Mouse (Mus musculus) E14TG2a.4 (cell line): ENCODE measurements at regions not wholly inside any gene's neighbourhood (a gene's known extent, or its start where the extent isn't known, plus 50 kb on each side); places are given as distances from the start of the nearest gene placed in this dataset.

Experiments
- H3K27me3 ChIP-seq: 2 replicates; pipeline ENCODE4 v1.6.1; 2014; ENCODE audit warnings: low read length, control low read depth; ENCODE audit not compliant: insufficient read depth
- H3K36me3 ChIP-seq: 2 replicates; pipeline ENCODE4 v1.6.1; 2014; ENCODE audit warnings: low read length, control low read depth; ENCODE audit not compliant: insufficient read depth
- H3K4me1 ChIP-seq: replicated peaks from 2 replicates; pipeline ENCODE4 v1.6.1; 2014; ENCODE audit warnings: low read depth, low read length, control low read depth
- H3K4me3 ChIP-seq: replicated peaks from 2 replicates; pipeline ENCODE4 v1.5.1; 2014; ENCODE audit warnings: mild to moderate bottlenecking, low read length
- H3K9me3 ChIP-seq: 2 replicates; pipeline ENCODE4 v1.6.1; 2014; ENCODE audit warnings: low read length, control low read depth
- CTCF ChIP-seq: conservative IDR thresholded peaks from 2 replicates; pipeline ENCODE4 v1.5.1; 2014; ENCODE audit warnings: low read length
- NANOG ChIP-seq: IDR thresholded peaks from 2 replicates; pipeline ENCODE4 v1.6.1; 2014; ENCODE audit warnings: borderline replicate concordance, low read length, mixed read lengths
- POU5F1 ChIP-seq: IDR thresholded peaks from 2 replicates; pipeline ENCODE4 v1.6.1; 2014; ENCODE audit warnings: low read length, borderline replicate concordance

GRCm38 (mm10) chr16:55468833-55469458, 171.2 kb upstream of the Zpld1 start:
- Histone ChIP-seq H3K36me3 (no peaks in the 10 kb centered on the region), H3K4me3 (no peak overlapping the region), H3K9me3 (no peaks in the 10 kb centered on the region; the same call in 1 of the 2 replicates), H3K4me1 (no peaks in the 10 kb centered on the region), H3K27me3 (peaks cover 3% of the 10 kb centered on the region; the same call in 1 of the 2 replicates)
- no peak for TF ChIP-seq POU5F1
- TF ChIP-seq NANOG, result no peak
- peak; percentile 40 for TF ChIP-seq CTCF

GRCm38 (mm10) chr16:55460519-55460918, 162.7 kb upstream of the Zpld1 start:
- Histone ChIP-seq H3K27me3 (no peaks in the 10 kb centered on the region), H3K4me3 (no peak overlapping the region), H3K9me3 (no peaks in the 10 kb centered on the region), H3K4me1 (no peaks in the 10 kb centered on the region), H3K36me3 (no peaks in the 10 kb centered on the region)
- no peak for TF ChIP-seq NANOG
- 0 out of 2 replicates have a peak, but pooled peaks have one; percentile 8 for TF ChIP-seq CTCF

DNA sequence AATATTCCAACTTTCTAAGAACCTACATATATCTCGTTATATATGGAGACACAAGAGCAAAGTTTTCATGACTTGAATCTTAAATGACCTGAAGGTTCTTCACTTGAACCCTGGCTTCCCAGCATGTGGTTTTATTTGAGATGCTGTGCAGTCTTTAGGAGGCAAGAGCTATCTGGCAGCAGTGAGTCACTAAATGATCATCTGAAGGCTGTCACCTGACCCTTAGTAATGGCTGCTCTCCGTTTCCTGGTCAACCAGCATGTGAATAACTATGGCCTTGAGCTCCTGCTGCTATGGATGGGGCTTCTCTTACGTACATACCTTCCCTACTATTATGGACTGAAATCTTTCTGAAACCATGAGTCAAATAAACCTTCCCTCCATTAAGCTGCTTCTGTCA, 149.8 kb upstream of the Zpld1 start:
- TF ChIP-seq POU5F1 (no peak), NANOG (no peak), CTCF (no peak)
- Histone ChIP-seq H3K9me3 (no peaks in the 10 kb centered on the region), H3K36me3 (no peaks in the 10 kb centered on the region), H3K4me1 (no peaks in the 10 kb centered on the region), H3K4me3 (no peak overlapping the region), H3K27me3 (no peaks in the 10 kb centered on the region)

GRCm38 (mm10) chr16:55442821-55443581, 145.2 kb upstream of the Zpld1 start:
- no peaks in the 10 kb centered on the region for H3K9me3 ChIP-seq
- no peaks in the 10 kb centered on the region for H3K36me3 ChIP-seq
- no peaks in the 10 kb centered on the region for H3K27me3 ChIP-seq
- no peak overlapping the region for H3K4me3 ChIP-seq
- H3K4me1 ChIP-seq, result no peaks in the 10 kb centered on the region
- TF ChIP-seq CTCF (no peak), POU5F1 (no peak), NANOG (no peak)

DNA sequence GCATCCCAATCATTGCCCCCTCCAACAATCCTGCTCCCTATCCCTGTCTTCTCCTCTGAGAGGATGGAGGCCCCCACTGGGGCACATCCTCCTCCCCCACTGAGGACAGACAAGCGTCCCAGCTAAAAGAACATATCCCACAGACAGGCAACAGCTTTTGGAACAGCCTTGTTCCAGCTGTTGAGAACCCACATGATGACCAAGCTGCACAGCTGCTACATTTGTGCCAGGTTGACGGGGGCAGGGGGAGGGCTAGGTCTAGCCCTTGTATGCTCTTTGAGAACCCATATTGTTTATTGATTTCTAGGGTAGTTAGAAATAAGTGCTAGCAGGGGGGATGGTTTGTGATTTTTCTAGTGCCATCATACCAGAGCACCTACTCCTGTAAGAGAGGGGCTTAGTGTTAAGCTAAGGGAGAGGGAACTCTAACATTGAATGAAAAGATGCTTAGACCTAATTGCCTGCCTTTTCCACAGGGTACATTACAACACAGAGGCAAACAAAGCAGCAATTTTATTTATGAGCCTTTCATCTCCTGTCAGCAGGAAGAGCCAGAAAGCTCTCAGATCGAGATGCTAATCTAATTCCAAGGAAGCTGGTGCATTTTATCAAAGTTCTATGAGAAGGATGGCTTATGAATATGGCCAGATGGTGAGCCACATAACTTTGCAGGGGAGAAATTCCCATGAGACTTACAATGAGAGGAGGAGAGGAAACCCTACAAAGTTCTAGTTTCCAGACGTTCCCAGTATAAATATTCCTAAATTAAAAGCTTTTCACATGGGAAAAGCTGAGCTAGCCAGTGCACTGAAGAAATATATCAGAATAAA, 137.6 kb upstream of the Zpld1 start:
- Histone ChIP-seq H3K4me1 (no peaks in the 10 kb centered on the region), H3K36me3 (no peaks in the 10 kb centered on the region), H3K27me3 (no peaks in the 10 kb centered on the region), H3K9me3 (no peaks in the 10 kb centered on the region), H3K4me3 (no peak overlapping the region)
- TF ChIP-seq POU5F1 (no peak), NANOG (no peak), CTCF (no peak)

DNA sequence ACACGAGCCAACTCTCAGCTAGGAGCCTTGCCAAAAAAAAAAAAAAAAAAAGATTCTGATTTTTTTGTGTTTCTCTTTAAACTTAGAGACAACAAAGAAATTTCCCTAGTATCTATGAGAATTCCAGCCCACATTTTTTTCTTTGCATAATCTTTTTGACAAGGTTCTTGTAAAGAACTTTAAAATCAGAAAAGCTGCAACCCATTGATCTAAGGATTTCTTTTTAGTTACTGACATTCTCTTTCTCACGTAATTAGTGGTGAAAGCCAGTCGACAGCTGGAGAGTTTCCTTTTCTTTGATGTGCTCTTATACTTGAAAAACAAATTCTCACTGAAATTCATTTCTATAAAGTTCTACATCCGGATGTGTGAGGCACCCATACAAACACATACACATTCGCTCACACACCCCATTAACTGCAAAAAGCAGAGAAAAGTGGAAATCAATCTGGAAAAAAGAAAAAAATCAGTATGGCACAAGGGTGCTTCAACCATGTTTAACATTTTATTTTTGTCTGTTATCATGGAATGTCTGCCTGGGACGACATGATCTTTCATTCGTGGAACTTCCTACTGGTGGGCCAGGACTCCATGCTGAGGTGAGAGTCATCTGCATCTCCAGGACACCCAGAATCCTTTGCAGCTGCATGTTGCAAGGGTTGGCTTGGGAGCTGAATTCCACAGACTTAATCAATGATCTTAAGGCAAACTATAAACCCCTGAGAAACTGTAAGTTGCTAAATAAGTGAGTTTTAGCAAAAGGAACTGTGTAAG, 124.0 kb upstream of the Zpld1 start:
- no peaks in the 10 kb centered on the region for H3K9me3 ChIP-seq
- H3K4me3 ChIP-seq, result no peak overlapping the region
- no peaks in the 10 kb centered on the region for H3K27me3 ChIP-seq
- no peak for TF ChIP-seq CTCF
- TF ChIP-seq NANOG, result no peak
- no peak for TF ChIP-seq POU5F1
- H3K36me3 ChIP-seq, result no peaks in the 10 kb centered on the region
- no peaks in the 10 kb centered on the region for H3K4me1 ChIP-seq

GRCm38 (mm10) chr16:55420876-55421568, 123.2 kb upstream of the Zpld1 start:
- TF ChIP-seq NANOG (no peak), CTCF (no peak), POU5F1 (no peak)
- H3K4me3 ChIP-seq, result no peak overlapping the region

DNA sequence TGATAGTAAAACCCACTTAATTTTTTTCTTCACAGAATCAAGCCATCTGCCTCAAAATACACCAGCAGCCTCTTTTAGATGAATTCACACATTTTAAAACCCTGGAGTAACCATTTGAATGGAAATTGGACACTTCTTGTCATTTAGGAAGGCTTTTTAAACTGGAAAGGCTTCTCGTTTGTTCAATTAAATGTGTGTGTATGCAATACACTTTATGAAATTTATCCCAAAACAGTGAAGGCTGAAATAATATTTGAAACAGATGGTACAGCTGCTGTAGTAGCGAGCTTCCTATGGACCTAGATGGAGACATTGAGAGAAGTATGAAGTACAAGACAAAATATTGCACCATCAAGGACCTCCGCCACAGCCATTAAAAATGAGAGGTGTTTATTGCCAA, 121.1 kb upstream of the Zpld1 start:
- no peaks in the 10 kb centered on the region for H3K27me3 ChIP-seq
- H3K9me3 ChIP-seq, result no peaks in the 10 kb centered on the region
- no peak overlapping the region for H3K4me3 ChIP-seq
- no peaks in the 10 kb centered on the region for H3K36me3 ChIP-seq
- TF ChIP-seq NANOG (no peak), CTCF (no peak), POU5F1 (no peak)
- H3K4me1 ChIP-seq, result no peaks in the 10 kb centered on the region

More at GRCm38 (mm10) chr16:55420876-55421568, 123.2 kb upstream of the Zpld1 start:
- Histone ChIP-seq H3K9me3 (no peaks in the 10 kb centered on the region), H3K27me3 (no peaks in the 10 kb centered on the region), H3K4me1 (no peaks in the 10 kb centered on the region), H3K36me3 (no peaks in the 10 kb centered on the region)
